Mouse (Mus musculus) testis, adult 2 months (tissue): ENCODE results near the gene Erf. TPM values are rescaled to one million over a fixed set of nuclear protein-coding genes. Genes with fewer than 3 reads are reported as not detected.

ENCODE experiments used
- H3K27ac ChIP-seq: fragments of 200-500 bp; 2 replicates; pipeline ENCODE4 v1.5.1; 2012; ENCODE audit warnings: low read depth, low read length; ENCODE audit not compliant: control insufficient read depth, insufficient read depth
- H3K27me3 ChIP-seq: fragments of 200-500 bp; 2 replicates; pipeline ENCODE4 v1.6.1; 2012; ENCODE audit warnings: mild to moderate bottlenecking, low read length, moderate library complexity; ENCODE audit not compliant: control insufficient read depth, insufficient read depth
- H3K36me3 ChIP-seq: fragments of 200-500 bp; 2 replicates; pipeline ENCODE4 v1.6.1; 2012; ENCODE audit warnings: mild to moderate bottlenecking, low read length; ENCODE audit not compliant: control insufficient read depth, insufficient read depth
- H3K4me1 ChIP-seq: fragments of 200-500 bp; 2 replicates; pipeline ENCODE4 v1.6.1; 2012; ENCODE audit warnings: low read length; ENCODE audit not compliant: control insufficient read depth, insufficient read depth
- H3K4me3 ChIP-seq: fragments of 200-500 bp; 2 replicates; pipeline ENCODE4 v1.5.1; 2012; ENCODE audit warnings: low read depth, mild to moderate bottlenecking, low read length, moderate library complexity, mixed read lengths; ENCODE audit not compliant: control insufficient read depth
- CTCF ChIP-seq: fragments of 200-500 bp; IDR thresholded peaks from 2 replicates; pipeline ENCODE4 v1.5.1; 2012; ENCODE audit warnings: low read depth, mild to moderate bottlenecking, inconsistent platforms, low read length, moderate library complexity; ENCODE audit not compliant: control insufficient read depth, insufficient read depth, insufficient replicate concordance
- POLR2A ChIP-seq: fragments of 200-500 bp; IDR thresholded peaks from 2 replicates; pipeline ENCODE4 v1.6.1; 2012; ENCODE audit warnings: low read depth, mild to moderate bottlenecking, inconsistent platforms, low read length, moderate library complexity; ENCODE audit not compliant: control insufficient read depth
- polyA plus RNA-seq: library from polyadenylated mRNA; depleted of rRNA; stranded (reverse); fragments of >200 nt; gene quantifications from 2 replicates; pipeline ENCODE4 v1.2.3, GENCODE M21; 2012

The Erf gene
- polyA plus RNA-seq, 1 experiment, result 40.4 TPM

- Histone ChIP-seq H3K27ac (no peak overlapping the region), H3K36me3 (no peaks in the 10 kb centered on the region), H3K4me1 (peaks cover 11% of the 10 kb centered on the region), H3K4me3 (no peak overlapping the region), H3K27me3 (no peaks in the 10 kb centered on the region)
- TF ChIP-seq POLR2A (no peak), CTCF (no peak)
Observed at GRCm38 (mm10) chr7:25240631-25241030, 9.9 kb downstream of the Erf start.

GRCm38 (mm10) chr7:25238829-25239623 is 11.5 kb downstream of the Erf start:
- peaks cover 11% of the 10 kb centered on the region for H3K4me1 ChIP-seq
- no peaks in the 10 kb centered on the region; the same call in 1 of the 2 replicates for H3K36me3 ChIP-seq
- TF ChIP-seq CTCF (peak; percentile 33; the same call in 1 of the 2 replicates), POLR2A (no peak; the same call in 1 of the 2 replicates)
- H3K27ac ChIP-seq, result peak overlapping the region; percentile 96
- H3K27me3 ChIP-seq, result no peaks in the 10 kb centered on the region
- peak overlapping the region; percentile 65 for H3K4me3 ChIP-seq

GRCm38 (mm10) chr7:25238015-25238706 is 12.4 kb downstream of the Erf start:
- peaks cover 11% of the 10 kb centered on the region for H3K4me1 ChIP-seq
- H3K27me3 ChIP-seq, result no peaks in the 10 kb centered on the region
- peak overlapping the region; percentile 86 for H3K4me3 ChIP-seq
- TF ChIP-seq POLR2A, result no peak; the same call in 1 of the 2 replicates
- no peak for TF ChIP-seq CTCF
- H3K36me3 ChIP-seq, result no peaks in the 10 kb centered on the region; the same call in none of the 2 replicates
- H3K27ac ChIP-seq, result peak overlapping the region; percentile 96

- H3K27ac ChIP-seq, result peak within 1 kb of the TSS; percentile 96
- peak within 1 kb of the TSS; percentile 86 for H3K4me3 ChIP-seq
- H3K27me3 ChIP-seq, result no peaks in the 10 kb centered on the region
- H3K4me1 ChIP-seq, result peaks cover 11% of the 10 kb centered on the region
- H3K36me3 ChIP-seq, result no peaks in the 10 kb centered on the region; the same call in none of the 2 replicates
- TF ChIP-seq CTCF, result no peak
- TF ChIP-seq POLR2A, result peak; percentile 72
Observed at GRCm38 (mm10) chr7:25237249-25238014, 13.1 kb downstream of the Erf start, which contains the start of gene Gsk3a. Gene Gsk3a (minus strand): TSS chr7:25237851.

- Histone ChIP-seq H3K4me3 (no peak overlapping the region; the same call in 1 of the 2 replicates), H3K27ac (no peak overlapping the region), H3K4me1 (peaks cover 11% of the 10 kb centered on the region), H3K36me3 (no peaks in the 10 kb centered on the region; the same call in none of the 2 replicates), H3K27me3 (no peaks in the 10 kb centered on the region)
- TF ChIP-seq CTCF, result no peak
- no peak for TF ChIP-seq POLR2A
Observed at GRCm38 (mm10) chr7:25235526-25235925, 15.0 kb downstream of the Erf start.

GRCm38 (mm10) chr7:25233061-25233460 is 17.5 kb downstream of the Erf start:
- Histone ChIP-seq H3K27me3 (no peaks in the 10 kb centered on the region), H3K4me3 (no peak overlapping the region), H3K4me1 (no peaks in the 10 kb centered on the region), H3K27ac (no peak overlapping the region), H3K36me3 (peaks cover 1% of the 10 kb centered on the region)
- TF ChIP-seq CTCF, result no peak
- no peak for TF ChIP-seq POLR2A
